Mouse (Mus musculus): ENCODE data around the gene Etnk2.

DNA sequence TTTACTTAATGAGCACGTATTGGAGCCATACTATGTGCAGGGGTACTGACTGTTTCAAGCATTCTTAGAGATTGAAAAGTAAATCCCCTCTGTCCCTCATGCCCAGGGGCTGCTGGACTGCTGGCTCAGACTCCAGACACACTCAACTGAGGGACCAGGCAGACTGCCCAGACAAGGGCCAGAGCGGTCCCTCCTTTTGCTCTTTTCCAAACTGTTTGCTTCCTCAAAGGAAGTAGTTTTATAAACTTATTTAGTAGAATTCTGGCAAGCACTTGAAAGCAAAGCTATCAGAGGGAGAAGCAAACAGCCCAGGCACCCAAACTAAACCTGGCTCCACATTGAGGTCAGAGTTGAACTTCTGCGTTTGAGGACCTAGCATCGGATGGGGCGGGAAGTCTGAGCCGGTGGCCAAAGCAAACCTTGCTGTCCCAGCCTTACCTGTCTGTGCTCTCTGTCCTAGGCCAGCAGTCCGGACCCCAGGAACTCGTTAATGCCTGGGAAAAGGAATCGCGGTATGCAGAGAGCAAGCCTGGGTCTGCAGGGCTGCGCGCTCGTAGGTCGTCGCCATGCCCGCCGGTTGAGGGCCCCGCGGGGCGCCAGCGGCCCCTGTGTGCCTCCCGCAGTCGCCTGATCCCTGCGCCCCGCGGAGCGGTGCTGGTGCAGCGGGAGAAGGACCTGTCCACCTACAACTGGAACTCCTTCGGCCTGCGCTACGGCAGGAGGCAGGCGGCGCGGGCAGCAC lies 34.3 kb upstream of the Etnk2 start:
- TF ChIP-seq CTCF (IDR thresholded peaks at IDR 0.05; ENCODE audit: low read depth, low read length) (no peak), POLR2A (IDR thresholded peaks at IDR 0.05; ENCODE audit: insufficient read depth, low read length) (no peak)
